Mouse (Mus musculus): ENCODE results near the gene Rpap2. TPM values are rescaled to one million over a fixed set of nuclear protein-coding genes. Genes with fewer than 3 reads are reported as not detected.

Gene Rpap2
- polyA plus RNA-seq (2015; fragmentation: Nextera tagmentation; extraction: Ambion mirVana) = 10.4 and 11.4 TPM in 2 replicates

GRCm38 (mm10) chr5:107597301-107598077 lies at the start of gene Rpap2, which contains the start of gene Glmn:
TSS of gene Rpap2 (plus strand) at chr5:107597373.
TSS of gene Glmn (minus strand) at chr5:107597888.

Other genes with a start within 250 kb of the Rpap2 start
- 0.29 and 0.54 TPM in 2 replicates for gene Ephx4, start 194.6 kb upstream of the Rpap2 start, polyA plus RNA-seq (2015; fragmentation: Nextera tagmentation; extraction: Ambion mirVana)
- not detected in 2 replicates for gene Lpcat2b, start 165.8 kb upstream of the Rpap2 start, polyA plus RNA-seq (2015; fragmentation: Nextera tagmentation; extraction: Ambion mirVana)
- gene Btbd8, start 159.4 kb upstream of the Rpap2 start, polyA plus RNA-seq (2015; fragmentation: Nextera tagmentation; extraction: Ambion mirVana) = 1.8 and 2.1 TPM in 2 replicates
- 0.07 TPM in 2 replicates for gene Gm42669, start 89.8 kb upstream of the Rpap2 start, polyA plus RNA-seq (2015; fragmentation: Nextera tagmentation; extraction: Ambion mirVana)
- gene 1700028K03Rik, start 62.7 kb upstream of the Rpap2 start, polyA plus RNA-seq (2015; fragmentation: Nextera tagmentation; extraction: Ambion mirVana) = 0.02 and 0.07 TPM in 2 replicates
- gene Glmn, start 515 bp downstream of the Rpap2 start, polyA plus RNA-seq (2015; fragmentation: Nextera tagmentation; extraction: Ambion mirVana) = 12.9 TPM in 2 replicates
- 0.07 TPM in 1 of 2 replicates, not detected in the other for gene Gfi1, start 128.7 kb downstream of the Rpap2 start, polyA plus RNA-seq (2015; fragmentation: Nextera tagmentation; extraction: Ambion mirVana)
- 0.16 TPM in 1 of 2 replicates, not detected in the other for gene Ube2d2b, start 232.7 kb downstream of the Rpap2 start, polyA plus RNA-seq (2015; fragmentation: Nextera tagmentation; extraction: Ambion mirVana)

Data from urinary bladder, postnatal 0 days (tissue).